Mouse (Mus musculus) gastrocnemius, postnatal 4 days (tissue): ENCODE results near the gene Zfp281. TPM values are rescaled to one million over a fixed set of nuclear protein-coding genes. Genes with fewer than 3 reads are reported as not detected.

ENCODE experiments used
- DNase-seq, 2 experiments: peaks; one replicate each; pipeline ENCODE4 v3.0.0; 2021 to 2022; ENCODE audit warnings: low spot score in 2 of 2, mixed read lengths in 2 of 2
- total RNA-seq, 2 experiments: library from RNA; stranded (reverse); gene quantifications; 2 replicates each; pipeline ENCODE4 v1.2.3; 2021

Zfp281 gene
- total RNA-seq, 2 experiments from 2014 or later: 10.8 to 12.0 TPM

GRCm38 (mm10) chr1:136611803-136612202, 12.9 kb upstream of the Zfp281 start:
- no peak for DNase-seq

GRCm38 (mm10) chr1:136613300-136613751, 11.4 kb upstream of the Zfp281 start:
- no peak for DNase-seq

DNA sequence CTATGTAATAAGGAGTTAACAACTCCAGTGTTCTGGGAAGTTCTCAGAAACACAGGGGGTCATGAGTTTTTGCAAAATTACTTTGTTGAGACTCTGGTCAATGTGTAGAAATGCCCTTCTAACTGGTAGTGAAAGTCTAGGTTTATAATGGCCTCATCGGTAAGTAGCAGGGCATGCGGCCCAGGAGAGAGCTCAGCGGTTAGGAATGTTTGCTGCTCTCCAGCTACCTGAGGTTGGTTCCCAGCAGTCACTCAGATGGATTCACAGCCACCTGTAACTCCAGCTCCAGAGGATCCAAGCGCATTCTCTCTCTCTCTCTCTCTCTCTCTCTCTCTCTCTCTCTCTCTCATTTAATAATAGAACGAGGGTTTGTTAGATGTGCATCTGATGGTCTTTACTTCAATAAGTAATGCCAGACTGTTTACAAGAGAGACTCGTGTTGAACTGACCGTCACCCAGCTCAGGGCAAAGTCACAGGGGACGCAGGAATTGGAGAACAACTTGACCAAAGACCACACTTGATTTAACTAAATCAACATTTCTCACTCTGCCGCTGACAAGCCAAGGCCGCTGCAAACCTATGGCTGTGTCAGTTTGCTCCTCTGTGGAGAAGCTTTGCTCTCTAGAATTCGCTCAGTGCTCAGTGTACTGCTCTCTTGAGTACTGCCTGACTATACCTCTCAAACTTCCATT, 9.8 kb upstream of the Zfp281 start:
- no peak for DNase-seq

- no peak for DNase-seq
Measured at GRCm38 (mm10) chr1:136617163-136617788, 7.4 kb upstream of the Zfp281 start.

- DNase-seq: no peak
Measured at GRCm38 (mm10) chr1:136618570-136618969, 6.1 kb upstream of the Zfp281 start.

DNA sequence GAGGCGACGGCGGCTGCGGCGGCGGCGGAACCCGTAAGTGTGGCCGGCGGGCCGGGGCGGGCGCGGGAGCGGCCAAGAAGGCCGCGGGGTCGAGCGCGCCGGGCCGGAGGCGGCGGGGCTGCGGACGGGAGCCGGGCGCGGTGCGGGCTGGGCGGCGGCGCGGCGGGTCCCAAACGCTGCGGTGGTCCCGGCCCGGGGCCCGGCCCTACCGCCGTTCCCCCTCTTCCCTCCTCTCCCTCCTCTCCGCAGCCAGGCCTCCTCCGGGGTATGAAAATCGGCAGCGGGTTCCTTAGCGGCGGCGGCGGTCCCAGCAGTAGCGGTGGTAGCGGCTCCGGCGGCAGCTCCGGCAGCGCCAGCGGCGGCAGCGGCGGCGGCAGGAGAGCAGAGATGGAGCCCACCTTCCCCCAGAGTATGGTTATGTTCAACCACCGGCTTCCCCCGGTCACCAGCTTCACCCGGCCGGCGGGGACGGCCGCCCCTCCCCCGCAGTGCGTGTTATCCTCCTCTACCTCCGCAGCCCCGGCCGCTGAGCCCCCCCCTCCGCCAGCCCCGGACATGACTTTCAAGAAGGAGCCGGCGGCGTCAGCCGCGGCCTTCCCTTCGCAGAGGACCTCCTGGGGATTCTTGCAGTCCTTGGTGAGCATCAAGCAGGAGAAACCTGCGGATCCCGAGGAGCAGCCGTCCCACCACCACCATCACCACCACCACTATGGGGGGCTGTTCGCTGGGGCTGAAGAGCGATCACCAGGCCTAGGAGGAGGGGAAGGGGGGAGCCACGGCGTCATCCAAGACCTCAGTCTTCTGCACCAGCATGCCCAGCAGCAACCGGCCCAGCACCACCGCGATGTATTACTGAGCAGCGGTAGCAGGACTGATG, 556 bp downstream of the Zfp281 start:
- DNase-seq: peak; percentile 24 to 55

DNA sequence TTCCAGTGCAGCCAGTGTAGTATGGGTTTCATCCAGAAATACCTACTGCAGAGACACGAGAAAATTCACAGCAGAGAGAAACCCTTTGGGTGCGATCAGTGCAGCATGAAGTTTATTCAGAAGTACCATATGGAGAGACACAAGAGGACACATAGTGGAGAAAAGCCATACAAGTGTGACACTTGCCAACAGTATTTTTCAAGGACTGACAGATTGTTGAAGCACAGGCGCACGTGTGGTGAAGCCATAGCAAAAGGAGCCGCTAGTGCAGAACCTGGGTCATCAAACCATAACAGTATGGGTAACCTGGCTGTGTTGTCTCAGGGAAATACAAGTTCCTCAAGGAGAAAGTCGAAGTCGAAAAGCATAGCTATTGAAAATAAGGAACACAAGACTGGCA, 1.4 kb downstream of the Zfp281 start:
- DNase-seq: no peak

GRCm38 (mm10) chr1:136626756-136627155, 2.1 kb downstream of the Zfp281 start:
- no peak for DNase-seq

DNA sequence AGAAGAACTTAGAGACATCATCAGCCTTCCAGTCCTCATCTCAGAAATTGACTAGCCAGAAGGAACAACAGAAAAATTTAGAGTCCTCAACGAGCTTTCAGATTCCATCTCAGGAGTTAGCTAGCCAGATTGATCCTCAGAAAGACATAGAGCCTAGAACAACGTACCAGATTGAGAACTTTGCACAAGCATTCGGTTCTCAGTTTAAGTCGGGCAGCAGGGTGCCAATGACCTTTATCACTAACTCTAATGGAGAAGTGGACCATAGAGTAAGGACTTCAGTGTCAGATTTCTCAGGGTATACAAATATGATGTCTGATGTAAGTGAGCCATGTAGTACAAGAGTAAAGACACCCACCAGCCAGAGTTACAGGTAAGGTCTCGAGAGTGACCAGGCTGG, 2.9 kb downstream of the Zfp281 start:
- DNase-seq: no peak

DNA sequence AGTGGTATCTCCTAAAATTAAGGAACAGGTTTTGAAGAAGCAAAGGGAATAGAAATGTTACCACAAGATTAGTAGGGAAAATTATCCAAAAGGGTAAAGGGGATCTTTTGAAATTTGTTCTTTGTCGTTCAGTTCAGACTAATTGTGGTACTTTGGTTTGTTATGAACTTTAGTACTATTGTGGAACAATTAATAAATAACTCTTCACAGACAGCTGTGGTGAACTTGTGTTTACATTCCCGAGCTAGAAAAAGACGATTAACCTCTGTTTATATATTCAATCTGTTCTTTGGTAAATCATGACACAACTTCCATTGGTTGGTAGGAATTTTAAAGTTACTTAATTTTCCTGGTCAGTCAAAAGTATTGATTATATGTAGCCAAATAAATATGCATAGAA, 8.2 kb downstream of the Zfp281 start:
- DNase-seq: no peak

GRCm38 (mm10) chr1:136635644-136636043, 10.9 kb downstream of the Zfp281 start:
- no peak for DNase-seq

GRCm38 (mm10) chr1:136636946-136637345, 12.2 kb downstream of the Zfp281 start:
- DNase-seq: no peak

DNA sequence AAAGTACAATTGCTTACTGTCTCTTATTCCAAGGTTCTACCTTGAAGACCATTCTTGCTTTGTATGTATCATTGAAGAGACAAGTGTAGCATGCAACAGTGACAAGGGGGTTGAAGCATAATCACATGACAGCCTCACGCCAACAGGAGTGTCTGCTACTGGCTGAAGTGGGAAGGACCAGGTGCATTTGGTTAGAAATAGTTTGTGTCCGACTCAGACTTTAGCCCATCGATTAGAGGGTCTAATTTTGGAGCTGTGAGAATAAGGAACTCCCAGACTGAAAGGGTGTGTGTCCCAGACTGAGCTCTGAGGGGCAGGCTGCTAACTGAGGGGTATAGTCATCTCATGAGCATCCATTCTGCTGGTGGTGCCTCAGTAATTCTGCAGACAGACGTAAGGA, 13.0 kb downstream of the Zfp281 start:
- DNase-seq: no peak

- DNase-seq: no peak
Measured at GRCm38 (mm10) chr1:136638211-136638610, 13.5 kb downstream of the Zfp281 start.

- DNase-seq: no peak
Measured at GRCm38 (mm10) chr1:136638699-136639098, 14.0 kb downstream of the Zfp281 start.

GRCm38 (mm10) chr1:136639221-136639620, 14.5 kb downstream of the Zfp281 start:
- DNase-seq: no peak

DNA sequence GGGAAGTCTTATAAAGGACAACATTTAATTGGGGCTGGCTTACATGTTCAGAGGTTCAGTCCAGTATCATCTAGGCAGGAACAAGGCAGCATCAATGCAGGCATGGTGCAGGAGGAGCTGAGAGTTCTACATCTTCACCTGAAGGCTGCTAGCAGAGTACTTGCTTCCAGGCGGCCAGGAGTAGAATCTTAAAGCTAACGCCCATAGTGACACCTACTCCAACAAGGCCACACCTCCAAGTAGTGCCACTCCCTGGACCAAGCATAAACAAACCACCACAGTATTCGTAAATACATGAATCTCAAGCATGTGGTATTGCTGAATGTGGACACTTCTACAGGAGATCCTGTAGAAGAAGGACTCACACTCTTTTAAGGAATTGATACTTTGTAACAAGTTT, 18.0 kb downstream of the Zfp281 start:
- no peak for DNase-seq

GRCm38 (mm10) chr1:136644486-136644885, 19.8 kb downstream of the Zfp281 start:
- no peak for DNase-seq

DNA sequence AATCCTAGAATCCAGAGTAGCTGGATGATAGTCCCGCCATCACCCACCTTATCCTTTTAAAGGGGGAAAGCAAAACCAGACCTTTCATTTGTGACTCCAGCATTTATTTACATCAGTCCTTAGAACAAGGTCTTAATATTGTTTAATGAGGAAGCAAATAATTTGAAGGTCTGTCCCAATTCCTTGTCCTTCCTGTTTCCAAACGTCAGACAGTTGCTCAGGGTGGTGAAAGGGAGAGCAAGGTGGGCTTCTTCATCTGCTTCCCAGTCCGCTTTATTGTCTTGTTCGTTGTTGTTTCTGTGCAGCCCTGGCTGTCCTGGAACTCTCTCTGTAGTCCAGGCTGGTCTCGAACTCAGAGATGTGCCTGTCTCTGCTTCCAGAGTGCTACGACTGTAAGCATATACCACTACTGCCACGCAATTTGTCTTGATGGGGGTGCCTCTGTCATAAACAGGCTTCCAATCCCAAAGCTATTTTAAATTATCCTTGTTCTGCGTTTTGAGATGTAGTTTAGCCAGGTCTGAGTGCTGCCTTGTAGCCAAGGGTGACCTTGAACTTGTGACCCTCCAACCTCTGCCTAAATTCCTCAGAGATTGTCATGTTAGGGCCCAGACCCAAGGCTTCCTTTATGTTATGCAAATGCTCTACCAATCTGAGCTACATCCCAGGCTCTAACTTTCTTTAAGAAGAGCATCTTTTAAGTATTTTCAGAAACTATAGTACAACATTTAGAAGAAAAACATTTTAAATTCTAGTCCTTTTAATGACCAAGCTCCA, 21.3 kb downstream of the Zfp281 start:
- DNase-seq: no peak

DNA sequence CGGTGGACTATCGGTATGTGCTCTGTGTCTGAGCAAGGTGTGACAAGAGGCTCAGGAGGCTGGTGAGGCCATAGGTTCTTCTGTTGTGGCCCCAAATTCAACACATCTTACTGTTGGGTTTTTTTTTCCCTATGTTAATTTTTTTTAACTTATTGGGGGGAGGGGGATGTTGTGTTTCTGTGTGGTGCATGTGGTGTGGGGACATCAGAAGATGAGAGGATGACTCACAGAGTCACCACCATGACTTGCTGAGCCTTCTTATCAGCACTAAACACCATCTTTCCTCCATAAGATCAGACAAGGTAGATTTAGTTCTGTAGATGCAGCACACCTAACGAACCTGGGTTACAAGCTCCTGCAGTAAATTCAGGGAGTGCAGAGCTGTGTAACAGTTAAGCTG, 27.4 kb downstream of the Zfp281 start:
- DNase-seq: no peak

- no peak for DNase-seq
Measured at GRCm38 (mm10) chr1:136653526-136653925, 28.8 kb downstream of the Zfp281 start.
